Mouse (Mus musculus) limb, embryonic 12.5 days (tissue): ENCODE measurements around the gene Ralgapa1. TPM values are rescaled to one million over a fixed set of nuclear protein-coding genes. Genes with fewer than 3 reads are reported as not detected.

Experiments
- ATAC-seq: fragments of 200-750 bp; cut with Nextera tagmentation; 2 replicates; pipeline ENCODE4 v1.8.0; 2017; ENCODE audit warnings: low read depth, moderate TSS enrichment; ENCODE audit not compliant: insufficient number of reproducible peaks, insufficient read depth, low FRiP score, low TSS enrichment
- H3K27ac ChIP-seq: fragments of 300-500 bp; sonication (generic); 2 replicates; pipeline ENCODE4 v1.5.1; 2016; ENCODE audit warnings: mild to moderate bottlenecking, moderate library complexity
- H3K27me3 ChIP-seq: fragments of 300-500 bp; sonication (generic); 2 replicates; pipeline ENCODE4 v1.6.1; 2016; ENCODE audit warnings: mild to moderate bottlenecking, moderate library complexity
- H3K36me3 ChIP-seq: fragments of 300-500 bp; sonication (generic); 2 replicates; pipeline ENCODE4 v1.6.1; 2016; ENCODE audit warnings: mild to moderate bottlenecking, moderate library complexity
- H3K4me1 ChIP-seq: fragments of 300-500 bp; sonication (generic); replicated peaks from 2 replicates; pipeline ENCODE4 v1.6.1; 2016
- H3K4me2 ChIP-seq: fragments of 300-500 bp; sonication (generic); 2 replicates; pipeline ENCODE4 v1.6.1; 2016; ENCODE audit warnings: mild to moderate bottlenecking, moderate library complexity
- H3K4me3 ChIP-seq: fragments of 300-500 bp; sonication (generic); replicated peaks from 2 replicates; pipeline ENCODE4 v1.5.1; 2016; ENCODE audit warnings: mild to moderate bottlenecking
- H3K9ac ChIP-seq: fragments of 300-500 bp; sonication (generic); replicated peaks from 2 replicates; pipeline ENCODE4 v1.6.1; 2016; ENCODE audit warnings: mild to moderate bottlenecking, moderate library complexity
- H3K9me3 ChIP-seq: fragments of 300-500 bp; sonication (generic); 2 replicates; pipeline ENCODE4 v1.6.1; 2016; ENCODE audit warnings: mild to moderate bottlenecking, moderate library complexity
- WGBS: fragments of 180-500 bp; shearing (Covaris S2); methylation state at CpG from one replicate; pipeline ENCODE4 v1.1.7; 2016; 5-methylcytosine and 5-hydroxymethylcytosine counted together
- polyA plus RNA-seq: library from polyadenylated mRNA; unstranded; fragments of >200 nt; fragmentation: Nextera tagmentation; extraction: Ambion mirVana; gene quantifications from 2 replicates; pipeline ENCODE4 v1.2.1, GENCODE M21; 2016

The Ralgapa1 gene
- polyA plus RNA-seq, 1 experiment from 2014 or later: 20.2 TPM

DNA sequence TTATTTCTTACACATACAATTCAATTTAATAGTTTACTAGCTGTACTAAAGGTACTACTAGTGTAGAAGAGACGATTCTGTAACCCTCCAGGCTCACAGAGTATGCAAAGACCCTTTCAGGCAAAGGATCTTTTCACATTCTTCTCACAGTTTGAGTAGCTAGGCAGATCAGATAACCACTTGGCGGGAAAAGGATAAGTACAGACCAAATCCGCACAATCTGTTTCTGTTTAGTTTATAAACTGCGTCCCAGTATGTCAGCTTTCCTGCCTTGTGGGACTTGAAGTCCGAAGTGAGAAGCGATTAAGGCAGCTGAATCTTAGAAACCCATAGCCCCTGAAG is 14.9 kb upstream of the Ralgapa1 start:
- no peak for ATAC-seq
- Histone ChIP-seq H3K4me3 (peak overlapping the region; percentile 71), H3K4me2 (peak overlapping the region; percentile 49), H3K9me3 (no peaks in the 10 kb centered on the region), H3K36me3 (no peaks in the 10 kb centered on the region), H3K4me1 (peaks cover 9% of the 10 kb centered on the region), H3K9ac (no peak overlapping the region), H3K27me3 (no peaks in the 10 kb centered on the region), H3K27ac (peak overlapping the region; percentile 73; the same call in 1 of the 2 replicates)
- whole genome bisulfite sequencing: 0% methylated on average over 6 of the region's 6 CpGs

- Histone ChIP-seq H3K36me3 (no peaks in the 10 kb centered on the region), H3K4me2 (no peak overlapping the region), H3K4me3 (no peak overlapping the region), H3K27me3 (no peaks in the 10 kb centered on the region), H3K9ac (no peak overlapping the region), H3K9me3 (no peaks in the 10 kb centered on the region), H3K4me1 (peaks cover 9% of the 10 kb centered on the region), H3K27ac (no peak overlapping the region)
- ATAC-seq: no peak
- 82% methylated on average over 8 of the region's 8 CpGs for WGBS
Measured at GRCm38 (mm10) chr12:55834891-55835290, 13.9 kb upstream of the Ralgapa1 start.

- Histone ChIP-seq H3K36me3 (no peaks in the 10 kb centered on the region), H3K27ac (no peak overlapping the region), H3K4me3 (no peak overlapping the region), H3K9ac (no peak overlapping the region), H3K4me1 (peaks cover 9% of the 10 kb centered on the region), H3K4me2 (no peak overlapping the region), H3K27me3 (no peaks in the 10 kb centered on the region), H3K9me3 (no peaks in the 10 kb centered on the region)
- ATAC-seq: no peak
- WGBS: 66% methylated on average over 9 of the region's 9 CpGs
Measured at GRCm38 (mm10) chr12:55833906-55834625, 13.1 kb upstream of the Ralgapa1 start.

DNA sequence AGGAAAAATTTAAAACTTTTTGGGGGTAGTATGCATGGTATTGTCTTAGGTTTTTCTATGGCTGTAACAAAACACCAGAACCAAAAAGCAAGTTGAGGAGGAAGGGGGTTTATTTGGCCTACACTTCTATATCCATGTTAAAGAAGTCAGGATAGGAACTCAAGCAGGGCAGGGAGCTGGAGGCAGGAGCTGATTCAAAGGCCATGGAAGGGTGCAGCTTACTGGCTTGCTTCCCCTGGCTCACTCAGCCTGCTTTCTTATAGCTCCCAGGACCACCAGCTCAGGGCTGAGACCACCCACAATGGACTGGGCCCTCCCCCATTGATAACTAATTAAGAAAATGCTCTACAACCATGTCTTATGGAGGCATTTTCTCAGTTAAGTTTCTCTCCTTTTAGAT is 12.0 kb upstream of the Ralgapa1 start:
- Histone ChIP-seq H3K4me1 (peaks cover 9% of the 10 kb centered on the region), H3K9me3 (no peaks in the 10 kb centered on the region), H3K27ac (no peak overlapping the region), H3K4me2 (no peak overlapping the region), H3K9ac (no peak overlapping the region), H3K4me3 (no peak overlapping the region), H3K27me3 (no peaks in the 10 kb centered on the region), H3K36me3 (no peaks in the 10 kb centered on the region)
- ATAC-seq: no peak

GRCm38 (mm10) chr12:55831101-55831500 is 10.1 kb upstream of the Ralgapa1 start:
- Histone ChIP-seq H3K27ac (no peak overlapping the region), H3K4me2 (no peak overlapping the region), H3K9ac (no peak overlapping the region), H3K36me3 (no peaks in the 10 kb centered on the region), H3K4me1 (no peaks in the 10 kb centered on the region), H3K4me3 (no peak overlapping the region), H3K9me3 (no peaks in the 10 kb centered on the region), H3K27me3 (no peaks in the 10 kb centered on the region)
- 21% methylated on average over 2 of the region's 2 CpGs for WGBS
- ATAC-seq: no peak

DNA sequence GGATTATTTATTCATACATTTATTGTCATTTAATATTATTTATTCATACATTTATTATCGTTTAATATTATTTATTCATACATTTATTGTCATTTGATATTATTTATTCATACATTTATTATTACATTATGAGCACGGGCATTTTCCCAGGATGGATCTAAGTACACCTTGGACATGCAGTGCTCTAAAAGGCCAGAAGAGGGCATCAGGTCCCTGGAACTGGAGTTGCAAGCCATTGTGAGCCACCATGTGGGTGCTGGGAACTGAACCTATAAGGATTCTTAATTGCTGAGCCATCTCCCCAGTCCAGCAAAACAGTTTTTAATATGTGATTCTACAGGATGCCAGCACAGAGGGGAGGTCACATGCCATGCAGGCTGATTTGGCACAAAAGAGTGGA is 4.6 kb upstream of the Ralgapa1 start:
- Histone ChIP-seq H3K9me3 (no peaks in the 10 kb centered on the region; the same call in 1 of the 2 replicates), H3K27ac (no peak overlapping the region), H3K27me3 (no peaks in the 10 kb centered on the region), H3K4me2 (no peak overlapping the region), H3K4me1 (no peaks in the 10 kb centered on the region), H3K36me3 (no peaks in the 10 kb centered on the region), H3K4me3 (no peak overlapping the region), H3K9ac (no peak overlapping the region)
- ATAC-seq: no peak
- 83% methylated on average over 2 of the region's 2 CpGs for WGBS

- no peak overlapping the region for H3K4me3 ChIP-seq
- no peak overlapping the region for H3K9ac ChIP-seq
Measured at GRCm38 (mm10) chr12:55824027-55824426, 3.1 kb upstream of the Ralgapa1 start.

GRCm38 (mm10) chr12:55820119-55820660 is 777 bp downstream of the Ralgapa1 start:
- Histone ChIP-seq H3K4me1 (no peaks in the 10 kb centered on the region; the same call in 1 of the 2 replicates), H3K9ac (peak overlapping the region; percentile 88), H3K36me3 (no peaks in the 10 kb centered on the region), H3K9me3 (no peaks in the 10 kb centered on the region), H3K27ac (peak overlapping the region; percentile 97), H3K27me3 (no peaks in the 10 kb centered on the region), H3K4me2 (peak overlapping the region; percentile 75), H3K4me3 (peak overlapping the region; percentile 85)
- under 1% methylated on average over 34 of the region's 35 CpGs for WGBS
- ATAC-seq: peak; percentile 27; the same call in 1 of the 2 replicates

More at GRCm38 (mm10) chr12:55824027-55824426, 3.1 kb upstream of the Ralgapa1 start:
- no peaks in the 10 kb centered on the region for H3K36me3 ChIP-seq
- WGBS: 78% methylated on average over 6 of the region's 6 CpGs
- no peaks in the 10 kb centered on the region for H3K27me3 ChIP-seq
- no peaks in the 10 kb centered on the region; the same call in 1 of the 2 replicates for H3K9me3 ChIP-seq
- ATAC-seq: no peak
- H3K4me1 ChIP-seq: no peaks in the 10 kb centered on the region; the same call in 1 of the 2 replicates
- no peak overlapping the region for H3K27ac ChIP-seq
- H3K4me2 ChIP-seq: no peak overlapping the region

- 77% methylated on average over 5 of the region's 5 CpGs for WGBS
- Histone ChIP-seq H3K27ac (no peak overlapping the region), H3K4me2 (no peak overlapping the region), H3K27me3 (no peaks in the 10 kb centered on the region), H3K4me1 (no peaks in the 10 kb centered on the region; the same call in 1 of the 2 replicates), H3K9ac (no peak overlapping the region), H3K9me3 (no peaks in the 10 kb centered on the region), H3K36me3 (no peaks in the 10 kb centered on the region), H3K4me3 (no peak overlapping the region)
- ATAC-seq: no peak
Measured at GRCm38 (mm10) chr12:55816488-55816887, 4.5 kb downstream of the Ralgapa1 start.

DNA sequence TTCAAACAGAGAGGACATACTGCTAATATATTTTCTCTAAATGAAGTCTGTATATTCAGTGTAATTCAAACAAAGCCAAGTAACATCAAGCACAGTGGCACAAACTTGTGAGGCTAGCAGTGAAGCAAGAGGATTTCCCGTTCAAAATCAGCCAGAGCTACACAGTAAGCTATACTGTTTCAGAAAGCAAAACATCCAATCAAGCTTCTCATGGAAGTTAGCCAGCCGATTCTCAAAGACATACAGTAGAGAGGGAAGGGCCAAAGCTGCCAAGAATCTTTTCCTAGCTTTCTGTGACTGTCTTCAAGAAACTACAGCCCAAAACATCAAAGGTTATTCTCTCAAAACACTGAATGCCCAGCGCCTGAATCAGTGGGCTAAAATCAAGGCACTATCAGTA is 15.9 kb downstream of the Ralgapa1 start:
- ATAC-seq: no peak
- Histone ChIP-seq H3K4me2 (no peak overlapping the region), H3K27me3 (no peaks in the 10 kb centered on the region), H3K4me1 (no peaks in the 10 kb centered on the region), H3K27ac (no peak overlapping the region), H3K9me3 (no peaks in the 10 kb centered on the region), H3K36me3 (no peaks in the 10 kb centered on the region), H3K4me3 (no peak overlapping the region), H3K9ac (no peak overlapping the region)
- 66% methylated on average over 3 of the region's 3 CpGs for WGBS

DNA sequence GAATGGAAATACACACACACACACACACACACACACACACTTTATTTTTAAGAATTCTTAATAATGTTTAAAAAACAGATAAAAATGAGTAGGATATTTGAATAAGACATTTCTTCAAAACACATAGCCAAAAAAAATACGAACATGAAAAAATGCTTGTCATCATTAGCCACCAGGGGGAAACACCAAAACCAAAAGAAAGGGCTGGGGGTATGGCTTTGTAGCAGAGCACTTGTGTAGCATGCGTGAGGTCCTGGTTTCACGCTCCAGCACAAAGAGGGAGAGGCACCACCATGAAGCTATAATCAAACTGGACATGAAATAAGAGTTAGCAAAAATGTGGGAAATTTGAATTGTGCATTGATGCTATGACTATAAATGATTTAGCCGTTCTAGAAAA is 19.8 kb downstream of the Ralgapa1 start:
- 89% methylated on average over 4 of the region's 4 CpGs for WGBS

DNA sequence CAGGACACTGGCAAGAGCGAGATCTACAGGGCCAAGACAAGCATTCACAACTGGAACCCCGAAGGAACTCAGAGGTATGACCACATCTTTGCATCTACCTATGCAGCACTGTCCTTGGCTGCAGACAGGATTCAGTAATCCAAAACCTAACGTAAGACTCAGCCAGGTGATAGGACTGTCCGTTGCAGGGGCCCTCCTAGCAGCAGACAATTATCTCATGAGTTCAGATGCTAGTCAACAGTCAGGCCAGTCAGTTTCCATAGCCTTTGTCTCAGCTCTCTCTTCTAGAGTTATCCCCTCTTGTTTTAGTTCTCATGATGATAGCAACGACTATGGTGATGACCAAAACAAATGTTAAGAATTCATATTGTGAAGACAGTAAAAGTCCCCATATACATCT is 20.8 kb downstream of the Ralgapa1 start:
- Histone ChIP-seq H3K27ac (no peak overlapping the region), H3K36me3 (no peaks in the 10 kb centered on the region), H3K9ac (no peak overlapping the region), H3K4me2 (no peak overlapping the region), H3K4me1 (no peaks in the 10 kb centered on the region), H3K27me3 (no peaks in the 10 kb centered on the region), H3K9me3 (no peaks in the 10 kb centered on the region), H3K4me3 (no peak overlapping the region)
- WGBS: 95% methylated on average over 5 of the region's 5 CpGs
- no peak for ATAC-seq

More for the DNA sequence above, 19.8 kb downstream of the Ralgapa1 start:
- H3K4me3 ChIP-seq: no peak overlapping the region
- no peaks in the 10 kb centered on the region for H3K9me3 ChIP-seq
- no peak overlapping the region for H3K9ac ChIP-seq
- no peaks in the 10 kb centered on the region for H3K36me3 ChIP-seq
- H3K4me1 ChIP-seq: no peaks in the 10 kb centered on the region
- H3K27me3 ChIP-seq: no peaks in the 10 kb centered on the region
- H3K27ac ChIP-seq: no peak overlapping the region
- no peak overlapping the region for H3K4me2 ChIP-seq
- ATAC-seq: no peak
